Mouse (Mus musculus): Measurements from ENCODE around the gene Fam171a2.

DNA sequence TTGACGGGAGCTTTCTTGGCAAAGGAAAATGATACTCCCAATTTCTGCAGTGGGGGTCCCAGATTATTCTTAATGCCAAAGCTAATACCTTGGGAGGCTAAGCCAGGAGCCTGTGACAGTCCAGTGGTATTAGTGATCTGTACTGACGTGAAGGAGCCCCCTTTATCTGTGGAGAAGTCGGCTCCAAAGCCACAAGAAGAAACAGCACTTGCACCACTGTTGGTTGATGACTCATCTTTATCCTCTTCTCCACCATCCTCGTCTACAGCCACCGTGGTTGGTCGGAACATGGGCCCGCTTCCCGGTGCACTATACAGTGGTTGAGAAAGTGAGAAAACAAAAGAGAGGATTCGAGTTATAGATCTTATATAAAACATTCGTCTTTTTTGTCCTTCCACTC lies 34.3 kb upstream of the Fam171a2 start:
- TF ChIP-seq POLR2A (IDR thresholded peaks at IDR 0.05; ENCODE audit: borderline replicate concordance, extremely low read depth, low read depth, low read length) (no peak), CTCF (IDR thresholded peaks at IDR 0.05; ENCODE audit: insufficient read depth, low read length) (no peak)
